Mouse (Mus musculus): ENCODE data around the gene Lrrc72.

- TF ChIP-seq POLR2A (IDR thresholded peaks at IDR 0.05; ENCODE audit: extremely low read depth, insufficient read depth, low read length) (no peak), CTCF (IDR thresholded peaks at IDR 0.05; ENCODE audit: low read depth, low read length) (no peak)
These were observed 28.8 kb downstream of the Lrrc72 start for GRCm38 (mm10) chr12:36224392-36224791.

Data from liver, adult 2 months (tissue).